Mouse (Mus musculus): Measurements from ENCODE around the gene Msrb3. TPM values are rescaled to one million over a fixed set of nuclear protein-coding genes. Genes with fewer than 3 reads are reported as not detected.

Msrb3 gene
- polyA plus RNA-seq, 1 experiment = 3.9 TPM

- TF ChIP-seq POLR2A (IDR thresholded peaks at IDR 0.05; ENCODE audit: low read depth, low read length) (no peak), CTCF (IDR thresholded peaks at IDR 0.05; ENCODE audit: extremely low read depth, insufficient read length, insufficient replicate concordance, low read depth, low read length) (no peak)
- WGBS = 92% methylated on average over 12 of the region's 12 CpGs
- Histone ChIP-seq H3K4me3 (ENCODE audit: low read depth, low read length) (no peak overlapping the region), H3K36me3 (ENCODE audit: control insufficient read depth, insufficient read depth, low read length) (no peaks in the 10 kb centered on the region), H3K27ac (ENCODE audit: insufficient read depth, low read depth, low read length) (no peak overlapping the region), H3K4me1 (ENCODE audit: control insufficient read depth, insufficient read depth, insufficient read length, low read length) (no peaks in the 10 kb centered on the region), H3K27me3 (ENCODE audit: control insufficient read depth, insufficient read depth, low read length) (no peaks in the 10 kb centered on the region)
These were observed 37.2 kb downstream of the Msrb3 start for GRCm38 (mm10) chr10:120861674-120862073.

GRCm38 (mm10) chr10:120861194-120861593 is 37.7 kb downstream of the Msrb3 start:
- Histone ChIP-seq H3K27me3 (ENCODE audit: control insufficient read depth, insufficient read depth, low read length) (no peaks in the 10 kb centered on the region), H3K4me1 (ENCODE audit: control insufficient read depth, insufficient read depth, insufficient read length, low read length) (no peaks in the 10 kb centered on the region), H3K36me3 (ENCODE audit: control insufficient read depth, insufficient read depth, low read length) (no peaks in the 10 kb centered on the region), H3K4me3 (ENCODE audit: low read depth, low read length) (no peak overlapping the region), H3K27ac (ENCODE audit: insufficient read depth, low read depth, low read length) (no peak overlapping the region)
- 70% methylated on average over 3 of the region's 3 CpGs for WGBS
- TF ChIP-seq POLR2A (IDR thresholded peaks at IDR 0.05; ENCODE audit: low read depth, low read length) = no peak
- peak; percentile 58; the same call in 1 of the 2 replicates for TF ChIP-seq CTCF (IDR thresholded peaks at IDR 0.05; ENCODE audit: extremely low read depth, insufficient read length, insufficient replicate concordance, low read depth, low read length)

- TF ChIP-seq POLR2A (IDR thresholded peaks at IDR 0.05; ENCODE audit: low read depth, low read length) (no peak), CTCF (IDR thresholded peaks at IDR 0.05; ENCODE audit: extremely low read depth, insufficient read length, insufficient replicate concordance, low read depth, low read length) (peak; percentile 43; the same call in 1 of the 2 replicates)
- Histone ChIP-seq H3K36me3 (ENCODE audit: control insufficient read depth, insufficient read depth, low read length) (no peaks in the 10 kb centered on the region), H3K27ac (ENCODE audit: insufficient read depth, low read depth, low read length) (no peak overlapping the region), H3K27me3 (ENCODE audit: control insufficient read depth, insufficient read depth, low read length) (no peaks in the 10 kb centered on the region), H3K4me3 (ENCODE audit: low read depth, low read length) (peak overlapping the region; percentile 20; the same call in 1 of the 2 replicates), H3K4me1 (ENCODE audit: control insufficient read depth, insufficient read depth, insufficient read length, low read length) (no peaks in the 10 kb centered on the region)
- WGBS = 36% methylated on average over 13 of the region's 13 CpGs
These were observed 41.3 kb downstream of the Msrb3 start for GRCm38 (mm10) chr10:120857531-120858001.

- H3K27ac ChIP-seq (ENCODE audit: insufficient read depth, low read depth, low read length) = no peak overlapping the region
- no peak overlapping the region for H3K4me3 ChIP-seq (ENCODE audit: low read depth, low read length)
- H3K4me1 ChIP-seq (ENCODE audit: control insufficient read depth, insufficient read depth, insufficient read length, low read length) = no peaks in the 10 kb centered on the region
- H3K36me3 ChIP-seq (ENCODE audit: control insufficient read depth, insufficient read depth, low read length) = no peaks in the 10 kb centered on the region
- no peak for TF ChIP-seq CTCF (IDR thresholded peaks at IDR 0.05; ENCODE audit: extremely low read depth, insufficient read length, insufficient replicate concordance, low read depth, low read length)
- TF ChIP-seq POLR2A (IDR thresholded peaks at IDR 0.05; ENCODE audit: low read depth, low read length) = no peak
- 88% methylated on average over 10 of the region's 10 CpGs for WGBS
- H3K27me3 ChIP-seq (ENCODE audit: control insufficient read depth, insufficient read depth, low read length) = no peaks in the 10 kb centered on the region
These were observed 44.6 kb downstream of the Msrb3 start for GRCm38 (mm10) chr10:120854329-120854728.

GRCm38 (mm10) chr10:120853816-120854215 is 45.1 kb downstream of the Msrb3 start:
- Histone ChIP-seq H3K27ac (ENCODE audit: insufficient read depth, low read depth, low read length) (no peak overlapping the region), H3K36me3 (ENCODE audit: control insufficient read depth, insufficient read depth, low read length) (no peaks in the 10 kb centered on the region), H3K4me3 (ENCODE audit: low read depth, low read length) (no peak overlapping the region), H3K27me3 (ENCODE audit: control insufficient read depth, insufficient read depth, low read length) (no peaks in the 10 kb centered on the region), H3K4me1 (ENCODE audit: control insufficient read depth, insufficient read depth, insufficient read length, low read length) (no peaks in the 10 kb centered on the region)
- 84% methylated on average over 9 of the region's 9 CpGs for WGBS
- no peak for TF ChIP-seq POLR2A (IDR thresholded peaks at IDR 0.05; ENCODE audit: low read depth, low read length)
- TF ChIP-seq CTCF (IDR thresholded peaks at IDR 0.05; ENCODE audit: extremely low read depth, insufficient read length, insufficient replicate concordance, low read depth, low read length) = no peak

GRCm38 (mm10) chr10:120851196-120851781 is 47.6 kb downstream of the Msrb3 start:
- Histone ChIP-seq H3K36me3 (ENCODE audit: control insufficient read depth, insufficient read depth, low read length) (no peaks in the 10 kb centered on the region), H3K27ac (ENCODE audit: insufficient read depth, low read depth, low read length) (no peak overlapping the region), H3K4me1 (ENCODE audit: control insufficient read depth, insufficient read depth, insufficient read length, low read length) (no peaks in the 10 kb centered on the region), H3K27me3 (ENCODE audit: control insufficient read depth, insufficient read depth, low read length) (no peaks in the 10 kb centered on the region), H3K4me3 (ENCODE audit: low read depth, low read length) (no peak overlapping the region)
- 65% methylated on average over 9 of the region's 9 CpGs for WGBS
- TF ChIP-seq CTCF (IDR thresholded peaks at IDR 0.05; ENCODE audit: extremely low read depth, insufficient read length, insufficient replicate concordance, low read depth, low read length) (no peak), POLR2A (IDR thresholded peaks at IDR 0.05; ENCODE audit: low read depth, low read length) (no peak)

- H3K27ac ChIP-seq (ENCODE audit: insufficient read depth, low read depth, low read length) = no peak overlapping the region
- 66% methylated on average over 24 of the region's 24 CpGs for WGBS
- H3K4me3 ChIP-seq (ENCODE audit: low read depth, low read length) = no peak overlapping the region
- no peaks in the 10 kb centered on the region for H3K4me1 ChIP-seq (ENCODE audit: control insufficient read depth, insufficient read depth, insufficient read length, low read length)
- no peaks in the 10 kb centered on the region for H3K27me3 ChIP-seq (ENCODE audit: control insufficient read depth, insufficient read depth, low read length)
- H3K36me3 ChIP-seq (ENCODE audit: control insufficient read depth, insufficient read depth, low read length) = no peaks in the 10 kb centered on the region
- TF ChIP-seq CTCF (IDR thresholded peaks at IDR 0.05; ENCODE audit: extremely low read depth, insufficient read length, insufficient replicate concordance, low read depth, low read length) (no peak), POLR2A (IDR thresholded peaks at IDR 0.05; ENCODE audit: low read depth, low read length) (no peak)
These were observed 48.3 kb downstream of the Msrb3 start for GRCm38 (mm10) chr10:120850391-120851195.
